Mouse (Mus musculus): ENCODE results near the gene Sdccag8.
"Not testable (repeated sequence)": the region's sequence is repeated elsewhere in the genome, so short reads cannot be mapped to it uniquely, and the experiment has no call there.

The Sdccag8 gene

GRCm38 (mm10) chr1:176827945-176828485, 13.6 kb downstream of the Sdccag8 start:
- no peak for DNase-seq (ENCODE audit: low spot score)

- DNase-seq (ENCODE audit: low spot score), result no peak
These were observed 14.2 kb downstream of the Sdccag8 start for GRCm38 (mm10) chr1:176828666-176829065.

DNA sequence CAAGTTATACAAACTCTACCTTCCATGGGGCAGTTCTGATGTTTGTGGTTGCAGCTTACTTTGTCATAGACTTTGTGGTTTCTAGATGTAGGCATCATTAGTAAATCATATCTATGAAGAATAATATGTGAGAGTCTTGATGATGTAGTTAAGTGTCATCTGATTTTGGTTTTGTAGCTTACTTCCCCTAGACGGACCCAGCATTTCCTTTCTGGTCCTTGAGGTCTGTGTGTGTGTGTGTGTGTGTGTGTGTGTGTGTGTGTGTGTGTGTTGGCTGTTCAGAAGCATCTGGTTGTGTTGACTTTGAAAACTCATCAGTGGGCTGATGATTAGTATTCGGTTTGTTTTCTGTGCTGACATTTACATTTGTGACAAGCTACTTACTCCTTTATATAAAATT, 17.6 kb downstream of the Sdccag8 start:
- no peak for DNase-seq (ENCODE audit: low spot score)

GRCm38 (mm10) chr1:176832607-176833006, 18.1 kb downstream of the Sdccag8 start:
- DNase-seq (ENCODE audit: low spot score), result no peak

DNA sequence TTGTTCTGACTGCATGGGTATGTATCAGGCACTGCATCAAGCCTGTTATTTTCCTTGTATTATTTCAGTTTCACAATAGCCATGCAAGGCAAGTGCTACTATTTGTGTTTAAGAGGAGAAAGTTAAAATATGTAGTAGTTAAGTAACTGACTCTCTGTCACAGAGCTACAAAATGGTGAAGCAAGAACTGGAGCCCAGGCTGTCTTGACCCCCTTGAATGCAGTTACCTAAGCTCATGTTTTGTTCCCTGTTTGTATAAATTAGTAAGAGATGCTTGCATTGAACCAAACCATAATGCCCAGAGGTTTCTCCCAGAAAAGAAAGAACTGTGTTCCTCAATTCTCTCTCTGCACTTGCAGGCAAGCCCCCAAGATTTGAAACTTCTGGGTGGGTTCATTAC, 18.8 kb downstream of the Sdccag8 start:
- no peak for DNase-seq (ENCODE audit: low spot score)

GRCm38 (mm10) chr1:176833948-176834347, 19.5 kb downstream of the Sdccag8 start:
- no peak for DNase-seq (ENCODE audit: low spot score)

DNA sequence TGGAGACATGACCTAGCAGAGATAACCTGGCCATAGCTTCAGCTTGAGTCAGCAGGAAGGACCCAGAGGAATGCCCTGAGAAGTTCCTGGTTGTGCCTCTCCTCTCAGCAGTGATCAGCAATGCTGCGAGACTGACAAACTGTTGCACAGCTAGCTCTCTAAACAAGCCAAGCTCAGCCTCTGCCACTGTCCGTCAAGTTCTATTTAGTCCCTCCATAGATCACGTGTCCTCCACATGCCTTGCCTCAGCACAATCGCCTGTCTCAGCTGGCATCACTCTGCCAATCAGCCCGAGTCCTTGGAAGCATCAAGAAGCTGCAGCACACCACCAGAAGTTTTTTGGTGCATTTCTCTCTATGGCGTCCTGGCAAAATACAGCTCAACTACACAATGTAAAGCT, 20.4 kb downstream of the Sdccag8 start:
- DNase-seq (ENCODE audit: low spot score), result no peak

- no peak for DNase-seq (ENCODE audit: low spot score)
These were observed 21.2 kb downstream of the Sdccag8 start for GRCm38 (mm10) chr1:176835501-176836294.

- DNase-seq (ENCODE audit: low spot score), result not testable (repeated sequence)
These were observed 22.1 kb downstream of the Sdccag8 start for GRCm38 (mm10) chr1:176836562-176836961.

- DNase-seq (ENCODE audit: low spot score), result no peak
These were observed 30.9 kb downstream of the Sdccag8 start for GRCm38 (mm10) chr1:176845082-176845977.

- no peak for DNase-seq (ENCODE audit: low spot score)
These were observed 32.8 kb downstream of the Sdccag8 start for GRCm38 (mm10) chr1:176847118-176847859.

GRCm38 (mm10) chr1:176848613-176849290, 34.3 kb downstream of the Sdccag8 start:
- DNase-seq (ENCODE audit: low spot score), result no peak

GRCm38 (mm10) chr1:176849377-176849776, 34.9 kb downstream of the Sdccag8 start:
- DNase-seq (ENCODE audit: low spot score), result no peak

- DNase-seq (ENCODE audit: low spot score), result no peak
These were observed 36.9 kb downstream of the Sdccag8 start for GRCm38 (mm10) chr1:176851401-176851800.

- no peak for DNase-seq (ENCODE audit: low spot score)
These were observed 38.5 kb downstream of the Sdccag8 start for GRCm38 (mm10) chr1:176852813-176853590.

- DNase-seq (ENCODE audit: low spot score), result peak; percentile 83
These were observed 47.7 kb downstream of the Sdccag8 start for GRCm38 (mm10) chr1:176861981-176862644.

- no peak for DNase-seq (ENCODE audit: low spot score)
These were observed 56.0 kb downstream of the Sdccag8 start for GRCm38 (mm10) chr1:176870501-176870900.

GRCm38 (mm10) chr1:176871975-176872374, 57.5 kb downstream of the Sdccag8 start:
- no peak for DNase-seq (ENCODE audit: low spot score)

DNA sequence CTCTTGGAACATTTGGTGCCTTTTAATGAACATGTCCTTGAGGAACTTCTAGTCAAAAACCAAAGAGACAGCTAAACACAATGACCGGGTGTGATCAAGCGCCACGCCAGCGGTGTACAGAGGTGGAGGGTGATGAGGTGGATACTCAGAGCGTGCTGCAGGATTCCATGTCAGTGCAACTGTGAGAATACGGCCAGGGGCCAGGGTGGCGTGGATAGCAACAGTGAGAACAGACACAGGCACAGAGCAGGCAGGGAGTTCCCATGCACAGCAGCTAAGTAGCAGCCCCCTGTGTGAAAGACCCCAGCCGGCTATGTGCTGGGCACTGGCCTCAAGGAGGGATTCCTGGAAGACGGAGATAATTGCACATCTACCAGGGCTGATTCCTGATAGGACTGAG, 59.0 kb downstream of the Sdccag8 start:
- no peak for DNase-seq (ENCODE audit: low spot score)

- DNase-seq (ENCODE audit: low spot score), result no peak
These were observed 59.7 kb downstream of the Sdccag8 start for GRCm38 (mm10) chr1:176874155-176874554.

Measured in layer of hippocampus, adult 11-12 months (tissue).